Mouse (Mus musculus) bone marrow macrophage, adult 2 months (primary cell): ENCODE data around the gene Lrfn2.

ENCODE experiments used
- CTCF ChIP-seq: IDR thresholded peaks from 2 replicates; pipeline ENCODE4 v1.5.1; 2012; ENCODE audit warnings: low read depth, mild to moderate bottlenecking, low read length, moderate library complexity
- POLR2A ChIP-seq: IDR thresholded peaks from 2 replicates; pipeline ENCODE4 v1.6.1; 2012; ENCODE audit warnings: mild to moderate bottlenecking, low read depth, low read length, borderline replicate concordance

- TF ChIP-seq POLR2A = no peak
- no peak for TF ChIP-seq CTCF
Measured at GRCm38 (mm10) chr17:49030841-49031240, 98.7 kb downstream of the Lrfn2 start.
